Mouse (Mus musculus) neural tube, embryonic 15.5 days (tissue): ENCODE data around the gene Gm5724. TPM values are rescaled to one million over a fixed set of nuclear protein-coding genes. Genes with fewer than 3 reads are reported as not detected.

Source experiments
- ATAC-seq: fragments of 200-750 bp; cut with Nextera tagmentation; 2 replicates; pipeline ENCODE4 v1.8.0; 2017; ENCODE audit warnings: mild to moderate bottlenecking, moderate TSS enrichment, moderate library complexity; ENCODE audit not compliant: low FRiP score
- H3K27ac ChIP-seq: fragments of 300-500 bp; sonication (generic); replicated peaks from 2 replicates; pipeline ENCODE4 v1.5.1; 2015; ENCODE audit warnings: mild to moderate bottlenecking, inconsistent platforms
- H3K27me3 ChIP-seq: fragments of 300-500 bp; sonication (generic); replicated peaks from 2 replicates; pipeline ENCODE4 v1.6.1; 2015; ENCODE audit warnings: inconsistent platforms
- H3K36me3 ChIP-seq: fragments of 300-500 bp; sonication (generic); 2 replicates; pipeline ENCODE4 v1.6.1; 2015; ENCODE audit warnings: inconsistent platforms
- H3K4me1 ChIP-seq: fragments of 300-500 bp; sonication (generic); 2 replicates; pipeline ENCODE4 v1.6.1; 2015; ENCODE audit warnings: inconsistent platforms
- H3K4me2 ChIP-seq: fragments of 300-500 bp; sonication (generic); 2 replicates; pipeline ENCODE4 v1.6.1; 2015; ENCODE audit warnings: inconsistent platforms, mild to moderate bottlenecking, moderate library complexity
- H3K4me3 ChIP-seq: fragments of 300-500 bp; sonication (generic); replicated peaks from 2 replicates; pipeline ENCODE4 v1.5.1; 2015; ENCODE audit warnings: mild to moderate bottlenecking, inconsistent platforms
- H3K9ac ChIP-seq: fragments of 300-500 bp; sonication (generic); replicated peaks from 2 replicates; pipeline ENCODE4 v1.6.1; 2015; ENCODE audit warnings: mild to moderate bottlenecking, inconsistent platforms
- H3K9me3 ChIP-seq: fragments of 300-500 bp; sonication (generic); replicated peaks from 2 replicates; pipeline ENCODE4 v1.6.1; 2016; ENCODE audit warnings: inconsistent platforms
- WGBS: fragments of 180-500 bp; shearing (Covaris S2); methylation state at CpG from one replicate; pipeline ENCODE4 v1.1.7; 2015; ENCODE audit warnings: mixed read lengths; 5-methylcytosine and 5-hydroxymethylcytosine counted together
- polyA plus RNA-seq: library from polyadenylated mRNA; unstranded; fragments of >200 nt; fragmentation: Nextera tagmentation; extraction: Ambion mirVana; gene quantifications from 2 replicates; pipeline ENCODE4 v1.2.1, GENCODE M21; 2015

Gm5724 gene
- polyA plus RNA-seq, result not detected in 2 replicates

- H3K36me3 ChIP-seq, result no peaks in the 10 kb centered on the region
- no peaks in the 10 kb centered on the region for H3K9me3 ChIP-seq
- 90% methylated on average over 3 of the region's 3 CpGs for WGBS
- no peaks in the 10 kb centered on the region for H3K4me1 ChIP-seq
- no peak for ATAC-seq
- H3K9ac ChIP-seq, result no peak within 1 kb of the TSS
- H3K27ac ChIP-seq, result no peak within 1 kb of the TSS
- no peak within 1 kb of the TSS for H3K4me2 ChIP-seq
- H3K27me3 ChIP-seq, result no peaks in the 10 kb centered on the region
- H3K4me3 ChIP-seq, result no peak within 1 kb of the TSS
These were observed at the start of gene Gm5724 for GRCm38 (mm10) chr6:141773710-141774109. Gene Gm5724 (minus strand): TSS chr6:141773810.

DNA sequence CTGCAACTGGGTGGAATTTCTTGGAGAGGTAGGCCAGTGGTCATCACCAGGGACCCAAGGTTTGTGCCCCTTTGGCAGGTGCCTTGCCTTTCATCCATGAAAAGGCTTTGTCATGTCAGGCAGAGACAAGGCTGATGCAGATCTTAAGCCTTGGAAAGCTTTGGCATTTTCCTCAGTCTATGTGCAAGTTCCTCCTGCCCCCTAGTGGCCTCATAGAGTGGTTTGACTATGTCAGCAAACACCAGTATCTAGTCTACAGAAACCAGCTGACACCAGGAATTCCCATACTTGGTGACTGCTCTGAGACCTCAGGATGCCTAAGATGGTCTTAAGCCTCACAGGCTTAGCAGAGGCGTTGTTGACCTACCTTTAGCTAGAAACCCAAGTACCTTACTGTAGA lies 24.2 kb upstream of the Gm5724 start:
- 38% methylated on average over 1 of the region's 1 CpGs for WGBS
- Histone ChIP-seq H3K4me2 (no peak overlapping the region), H3K9me3 (no peaks in the 10 kb centered on the region), H3K36me3 (no peaks in the 10 kb centered on the region), H3K9ac (no peak overlapping the region), H3K4me3 (no peak overlapping the region), H3K27me3 (no peaks in the 10 kb centered on the region), H3K27ac (no peak overlapping the region), H3K4me1 (no peaks in the 10 kb centered on the region)
- ATAC-seq, result peak; percentile 65; the same call in 1 of the 2 replicates

DNA sequence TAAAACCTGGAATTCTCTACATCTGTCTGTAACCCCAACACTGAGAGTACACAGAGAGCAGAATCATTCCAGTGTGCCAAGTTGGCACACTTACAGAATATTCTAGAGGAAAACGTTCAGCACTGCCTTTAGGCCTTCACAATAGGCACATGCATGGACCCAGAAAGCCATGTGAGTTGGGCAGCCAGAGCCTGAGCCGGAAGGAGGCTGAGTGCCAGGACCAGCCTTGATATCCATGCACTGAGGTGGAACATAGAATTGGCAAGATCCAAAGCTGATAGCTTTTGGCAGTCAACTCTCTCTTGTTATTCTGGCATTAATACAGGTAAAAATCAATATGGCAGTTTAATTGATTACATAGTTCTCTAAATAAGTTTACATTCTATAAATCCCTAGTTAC lies 866 bp upstream of the Gm5724 start:
- Histone ChIP-seq H3K9me3 (no peaks in the 10 kb centered on the region), H3K27ac (no peak overlapping the region), H3K36me3 (no peaks in the 10 kb centered on the region), H3K27me3 (no peaks in the 10 kb centered on the region), H3K4me3 (no peak overlapping the region), H3K4me2 (no peak overlapping the region), H3K9ac (no peak overlapping the region), H3K4me1 (no peaks in the 10 kb centered on the region)
- WGBS, result 78% methylated on average over 2 of the region's 2 CpGs
- ATAC-seq, result no peak

- no peak overlapping the region for H3K27ac ChIP-seq
- no peaks in the 10 kb centered on the region for H3K4me1 ChIP-seq
- no peak for ATAC-seq
- H3K9me3 ChIP-seq, result no peaks in the 10 kb centered on the region
- H3K4me2 ChIP-seq, result no peak overlapping the region
- H3K36me3 ChIP-seq, result no peaks in the 10 kb centered on the region
- no peak overlapping the region for H3K9ac ChIP-seq
- H3K27me3 ChIP-seq, result no peaks in the 10 kb centered on the region
- H3K4me3 ChIP-seq, result no peak overlapping the region
These were observed 82.4 kb downstream of the Gm5724 start for GRCm38 (mm10) chr6:141691246-141691645.

DNA sequence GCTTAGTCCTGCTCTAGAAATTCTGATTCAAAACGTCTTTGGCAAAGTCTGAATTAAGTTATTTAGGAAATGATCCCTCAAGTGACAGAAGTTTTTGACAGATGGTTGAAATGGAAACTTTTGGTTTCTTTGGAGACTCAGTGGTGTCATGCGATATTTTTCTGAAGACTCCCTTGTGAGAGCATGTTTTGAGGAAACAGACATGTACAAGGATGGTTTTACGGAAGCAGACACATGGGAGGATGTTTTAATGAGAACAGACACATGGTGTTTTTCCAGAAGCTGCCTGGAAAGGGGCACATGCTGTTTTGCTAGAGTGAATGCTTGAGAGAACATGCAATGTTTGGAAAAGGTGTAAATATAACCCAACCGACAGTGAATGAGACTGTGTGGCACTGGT lies 86.6 kb downstream of the Gm5724 start:
- no peak for ATAC-seq
- no peaks in the 10 kb centered on the region for H3K9me3 ChIP-seq
- 81% methylated on average over 4 of the region's 4 CpGs for WGBS

More for the DNA sequence above, 86.6 kb downstream of the Gm5724 start:
- no peaks in the 10 kb centered on the region for H3K36me3 ChIP-seq
- H3K4me2 ChIP-seq, result no peak overlapping the region
- H3K27me3 ChIP-seq, result no peaks in the 10 kb centered on the region
- H3K4me3 ChIP-seq, result no peak overlapping the region
- no peak overlapping the region for H3K9ac ChIP-seq
- no peaks in the 10 kb centered on the region for H3K4me1 ChIP-seq
- no peak overlapping the region for H3K27ac ChIP-seq

Other genes starting within 250 kb of the Gm5724 start
- gene Slco1c1, start 249.4 kb downstream of the Gm5724 start, polyA plus RNA-seq, result 10.8 and 12.6 TPM in 2 replicates
- gene Slco1b2, start 144.3 kb downstream of the Gm5724 start, polyA plus RNA-seq, result not detected in 2 replicates
- gene Slco1a4, start 82.4 kb upstream of the Gm5724 start, polyA plus RNA-seq, result 0.04 and 0.10 TPM in 2 replicates
- not detected in 2 replicates for gene Slco1a1, start 173.2 kb upstream of the Gm5724 start, polyA plus RNA-seq
- gene Gm6614, start 237.6 kb upstream of the Gm5724 start, polyA plus RNA-seq, result not detected in 2 replicates